Mouse (Mus musculus): Measurements from ENCODE around the gene Lpcat3.

Gene Lpcat3

GRCm38 (mm10) chr6:124703789-124704188 lies 41.0 kb downstream of the Lpcat3 start:
- DNase-seq (ENCODE audit: low read depth, low spot score), result no peak

GRCm38 (mm10) chr6:124704417-124704816 lies 41.6 kb downstream of the Lpcat3 start:
- no peak for DNase-seq (ENCODE audit: low read depth, low spot score)

GRCm38 (mm10) chr6:124706061-124706627 lies 43.3 kb downstream of the Lpcat3 start:
- no peak for DNase-seq (ENCODE audit: low read depth, low spot score)

GRCm38 (mm10) chr6:124708289-124708889 lies 45.6 kb downstream of the Lpcat3 start:
- DNase-seq (ENCODE audit: low read depth, low spot score), result no peak

GRCm38 (mm10) chr6:124711824-124712782 lies 49.3 kb downstream of the Lpcat3 start, which contains the start of the genes Emg1 and Phb2:
Gene Emg1, minus strand, starts transcription at chr6:124712178.
Gene Phb2, plus strand, starts transcription at chr6:124712336.
- DNase-seq (ENCODE audit: low read depth, low spot score), result peak; percentile 99

- DNase-seq (ENCODE audit: low read depth, low spot score), result no peak
These were observed 50.1 kb downstream of the Lpcat3 start for GRCm38 (mm10) chr6:124712918-124713317.

- peak; percentile 82 for DNase-seq (ENCODE audit: low read depth, low spot score)
These were observed 54.1 kb downstream of the Lpcat3 start for GRCm38 (mm10) chr6:124716864-124717490.

- no peak for DNase-seq (ENCODE audit: low read depth, low spot score)
These were observed 55.1 kb downstream of the Lpcat3 start for GRCm38 (mm10) chr6:124717968-124718367.

- no peak for DNase-seq (ENCODE audit: low read depth, low spot score)
These were observed 55.9 kb downstream of the Lpcat3 start for GRCm38 (mm10) chr6:124718703-124719102.

GRCm38 (mm10) chr6:124719354-124719978 lies 56.6 kb downstream of the Lpcat3 start:
- peak; percentile 59 for DNase-seq (ENCODE audit: low read depth, low spot score)

- DNase-seq (ENCODE audit: low read depth, low spot score), result no peak
These were observed 58.1 kb downstream of the Lpcat3 start for GRCm38 (mm10) chr6:124720904-124721303.

- no peak for DNase-seq (ENCODE audit: low read depth, low spot score)
These were observed 60.1 kb downstream of the Lpcat3 start for GRCm38 (mm10) chr6:124722876-124723473.

GRCm38 (mm10) chr6:124723541-124723940 lies 60.7 kb downstream of the Lpcat3 start:
- DNase-seq (ENCODE audit: low read depth, low spot score), result no peak

- no peak for DNase-seq (ENCODE audit: low read depth, low spot score)
These were observed 61.6 kb downstream of the Lpcat3 start for GRCm38 (mm10) chr6:124724472-124724871.

- no peak for DNase-seq (ENCODE audit: low read depth, low spot score)
These were observed 65.8 kb downstream of the Lpcat3 start for GRCm38 (mm10) chr6:124728621-124729020.

- no peak for DNase-seq (ENCODE audit: low read depth, low spot score)
These were observed 67.3 kb downstream of the Lpcat3 start for GRCm38 (mm10) chr6:124729850-124730705.

GRCm38 (mm10) chr6:124731038-124731437 lies 68.2 kb downstream of the Lpcat3 start:
- no peak for DNase-seq (ENCODE audit: low read depth, low spot score)

- peak; percentile 74 for DNase-seq (ENCODE audit: low read depth, low spot score)
These were observed 69.9 kb downstream of the Lpcat3 start for GRCm38 (mm10) chr6:124732476-124733370.

- no peak for DNase-seq (ENCODE audit: low read depth, low spot score)
These were observed 71.6 kb downstream of the Lpcat3 start for GRCm38 (mm10) chr6:124734417-124734816.

Data from ES-CJ7 (cell line).